Mouse (Mus musculus) limb, embryonic 15.5 days (tissue): Measurements from ENCODE around the gene Nfkb1. TPM values are rescaled to one million over a fixed set of nuclear protein-coding genes. Genes with fewer than 3 reads are reported as not detected.

Experiments
- ATAC-seq: fragments of 200-750 bp; cut with Nextera tagmentation; 2 replicates; pipeline ENCODE4 v1.8.0; 2017; ENCODE audit warnings: low read depth, moderate TSS enrichment; ENCODE audit not compliant: insufficient number of reproducible peaks, low FRiP score, low TSS enrichment
- H3K27ac ChIP-seq: fragments of 300-500 bp; sonication (generic); 2 replicates; pipeline ENCODE4 v1.5.1; 2015; ENCODE audit warnings: moderate library complexity, mild to moderate bottlenecking, inconsistent platforms
- H3K27me3 ChIP-seq: fragments of 300-500 bp; sonication (generic); 2 replicates; pipeline ENCODE4 v1.6.1; 2015; ENCODE audit warnings: inconsistent platforms
- H3K36me3 ChIP-seq: fragments of 300-500 bp; sonication (generic); 2 replicates; pipeline ENCODE4 v1.6.1; 2015; ENCODE audit warnings: inconsistent platforms
- H3K4me1 ChIP-seq: fragments of 300-500 bp; sonication (generic); 2 replicates; pipeline ENCODE4 v1.6.1; 2015; ENCODE audit warnings: inconsistent platforms
- H3K4me2 ChIP-seq: fragments of 300-500 bp; sonication (generic); 2 replicates; pipeline ENCODE4 v1.6.1; 2015; ENCODE audit warnings: mild to moderate bottlenecking, inconsistent platforms
- H3K4me3 ChIP-seq: fragments of 300-500 bp; sonication (generic); 2 replicates; pipeline ENCODE4 v1.5.1; 2015; ENCODE audit warnings: mild to moderate bottlenecking, inconsistent platforms
- H3K9ac ChIP-seq: fragments of 300-500 bp; sonication (generic); 2 replicates; pipeline ENCODE4 v1.6.1; 2015; ENCODE audit warnings: inconsistent platforms
- H3K9me3 ChIP-seq: fragments of 300-500 bp; sonication (generic); 2 replicates; pipeline ENCODE4 v1.6.1; 2016; ENCODE audit warnings: inconsistent platforms
- WGBS: fragments of 180-500 bp; shearing (Covaris S2); methylation state at CpG from one replicate; pipeline ENCODE4 v1.1.7; 2015; 5-methylcytosine and 5-hydroxymethylcytosine counted together
- polyA plus RNA-seq: library from polyadenylated mRNA; unstranded; fragments of >200 nt; fragmentation: Nextera tagmentation; extraction: Ambion mirVana; gene quantifications from 2 replicates; pipeline ENCODE4 v1.2.1, GENCODE M21; 2015

Nfkb1 gene
- polyA plus RNA-seq, 1 experiment from 2014 or later: 18.8 TPM

- H3K36me3 ChIP-seq: peaks cover 88% of the 10 kb centered on the region
- H3K4me1 ChIP-seq: no peaks in the 10 kb centered on the region
- H3K4me3 ChIP-seq: no peak overlapping the region
- no peak overlapping the region for H3K27ac ChIP-seq
- ATAC-seq: no peak
- no peaks in the 10 kb centered on the region for H3K9me3 ChIP-seq
- no peak overlapping the region for H3K4me2 ChIP-seq
- no peaks in the 10 kb centered on the region for H3K27me3 ChIP-seq
- WGBS: 87% methylated on average over 3 of the region's 3 CpGs
- no peak overlapping the region for H3K9ac ChIP-seq
These were observed 77.0 kb downstream of the Nfkb1 start for GRCm38 (mm10) chr3:135614376-135614775.

GRCm38 (mm10) chr3:135610221-135610620 lies 81.1 kb downstream of the Nfkb1 start:
- WGBS: 78% methylated on average over 3 of the region's 3 CpGs
- Histone ChIP-seq H3K4me3 (no peak overlapping the region), H3K36me3 (peaks cover 67% of the 10 kb centered on the region), H3K4me2 (no peak overlapping the region), H3K27ac (no peak overlapping the region), H3K4me1 (no peaks in the 10 kb centered on the region), H3K9me3 (no peaks in the 10 kb centered on the region), H3K9ac (no peak overlapping the region), H3K27me3 (no peaks in the 10 kb centered on the region)
- ATAC-seq: no peak

GRCm38 (mm10) chr3:135607660-135608473 lies 83.5 kb downstream of the Nfkb1 start:
- H3K27me3 ChIP-seq: no peaks in the 10 kb centered on the region
- no peaks in the 10 kb centered on the region for H3K4me1 ChIP-seq
- no peak overlapping the region for H3K4me3 ChIP-seq
- 77% methylated on average over 24 of the region's 24 CpGs for WGBS
- no peak overlapping the region for H3K4me2 ChIP-seq
- no peaks in the 10 kb centered on the region for H3K9me3 ChIP-seq
- no peak overlapping the region for H3K9ac ChIP-seq
- H3K36me3 ChIP-seq: peaks cover 64% of the 10 kb centered on the region
- no peak overlapping the region for H3K27ac ChIP-seq
- ATAC-seq: no peak

GRCm38 (mm10) chr3:135607021-135607420 lies 84.3 kb downstream of the Nfkb1 start:
- ATAC-seq: no peak
- Histone ChIP-seq H3K9me3 (no peaks in the 10 kb centered on the region), H3K27ac (no peak overlapping the region), H3K4me3 (no peak overlapping the region), H3K9ac (no peak overlapping the region), H3K4me2 (no peak overlapping the region), H3K36me3 (peaks cover 64% of the 10 kb centered on the region), H3K27me3 (no peaks in the 10 kb centered on the region), H3K4me1 (no peaks in the 10 kb centered on the region)
- WGBS: 70% methylated on average over 9 of the region's 9 CpGs

DNA sequence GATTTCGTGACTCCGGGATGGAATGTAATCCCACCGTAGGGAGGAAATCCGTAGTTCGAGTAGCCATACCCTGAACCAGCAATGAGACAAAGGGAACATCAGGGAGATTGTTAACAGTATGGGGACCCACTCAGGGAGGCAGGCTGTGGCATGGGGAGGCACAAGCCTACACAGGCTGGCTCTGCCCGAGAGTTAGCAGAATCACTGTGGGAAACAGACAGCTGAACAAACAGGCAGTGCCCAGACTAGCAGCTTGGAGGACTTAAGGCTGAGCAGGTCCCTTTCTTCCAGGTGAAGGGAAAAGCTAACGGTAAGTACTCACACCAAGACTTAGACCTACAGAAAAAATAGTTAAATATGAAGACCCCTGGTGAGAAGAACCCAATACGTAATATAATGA lies 84.8 kb downstream of the Nfkb1 start:
- H3K27me3 ChIP-seq: no peaks in the 10 kb centered on the region
- H3K9me3 ChIP-seq: no peaks in the 10 kb centered on the region
- H3K4me1 ChIP-seq: no peaks in the 10 kb centered on the region
- H3K4me2 ChIP-seq: no peak overlapping the region
- no peak overlapping the region for H3K9ac ChIP-seq
- WGBS: 86% methylated on average over 8 of the region's 8 CpGs
- ATAC-seq: no peak
- no peak overlapping the region for H3K27ac ChIP-seq
- no peak overlapping the region for H3K4me3 ChIP-seq
- peaks cover 64% of the 10 kb centered on the region for H3K36me3 ChIP-seq

DNA sequence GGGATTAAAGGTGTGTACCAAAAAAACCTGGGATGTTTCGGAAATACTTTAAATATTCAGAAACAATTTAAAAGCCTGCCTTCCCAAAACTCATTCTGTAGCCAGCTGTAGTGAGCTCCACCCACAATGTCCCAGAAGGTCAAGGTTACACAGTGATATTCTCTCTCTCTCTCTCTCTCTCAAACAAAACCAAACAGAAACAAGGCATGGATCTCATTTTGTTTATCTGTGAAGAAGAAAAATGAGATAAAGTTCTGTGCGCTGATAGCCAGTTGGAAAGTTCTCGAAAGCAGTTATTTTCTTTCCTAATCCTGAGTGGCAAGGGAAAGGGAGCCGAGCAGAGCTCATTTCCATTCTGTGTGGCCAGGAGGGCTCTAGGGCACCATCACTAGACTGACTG lies 85.9 kb downstream of the Nfkb1 start:
- Histone ChIP-seq H3K27ac (no peak overlapping the region), H3K27me3 (no peaks in the 10 kb centered on the region), H3K36me3 (peaks cover 62% of the 10 kb centered on the region), H3K4me1 (no peaks in the 10 kb centered on the region), H3K9ac (no peak overlapping the region), H3K4me2 (no peak overlapping the region), H3K9me3 (no peaks in the 10 kb centered on the region), H3K4me3 (no peak overlapping the region)
- ATAC-seq: no peak
- WGBS: 85% methylated on average over 4 of the region's 4 CpGs

DNA sequence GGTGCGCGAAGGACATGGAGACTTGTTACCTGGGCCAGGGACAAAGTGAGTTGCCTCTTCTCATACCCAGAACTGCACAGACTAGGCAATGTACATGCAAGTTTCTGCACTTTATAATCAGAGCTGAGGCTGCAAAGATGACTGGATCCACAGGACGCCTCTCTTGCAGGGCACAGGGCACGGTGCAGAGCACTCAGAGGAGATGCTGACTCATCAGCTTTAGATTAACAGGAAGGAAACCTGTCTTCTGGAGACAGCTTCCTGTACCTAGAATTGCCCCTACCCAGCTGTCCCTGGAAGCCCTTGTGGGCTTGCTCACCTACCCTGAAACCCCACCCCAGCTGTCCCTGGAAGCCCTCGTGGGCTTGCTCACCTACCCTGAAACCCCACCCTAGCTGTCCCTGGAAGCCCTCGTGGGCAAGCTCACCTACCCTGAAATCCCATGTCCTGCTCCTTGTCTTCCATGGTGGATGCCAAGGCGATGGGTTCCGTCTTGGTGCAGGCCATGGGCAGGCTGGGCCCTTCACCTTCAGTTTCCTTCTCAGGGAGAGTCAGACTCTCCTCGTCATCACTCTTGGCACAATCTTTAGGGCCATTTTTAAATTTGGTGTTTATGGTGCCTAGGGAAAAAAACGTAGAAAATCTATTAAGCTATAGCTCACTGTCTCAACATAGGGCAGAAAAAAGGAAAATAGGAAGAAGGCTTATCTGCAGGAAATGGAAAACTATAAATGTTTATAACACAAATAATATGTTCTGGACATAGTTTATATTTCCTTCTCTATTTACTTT lies 86.5 kb downstream of the Nfkb1 start:
- Histone ChIP-seq H3K36me3 (peaks cover 61% of the 10 kb centered on the region), H3K27ac (no peak overlapping the region), H3K27me3 (no peaks in the 10 kb centered on the region), H3K9me3 (no peaks in the 10 kb centered on the region), H3K9ac (no peak overlapping the region), H3K4me1 (no peaks in the 10 kb centered on the region), H3K4me2 (no peak overlapping the region), H3K4me3 (no peak overlapping the region)
- 79% methylated on average over 10 of the region's 10 CpGs for WGBS
- ATAC-seq: no peak

DNA sequence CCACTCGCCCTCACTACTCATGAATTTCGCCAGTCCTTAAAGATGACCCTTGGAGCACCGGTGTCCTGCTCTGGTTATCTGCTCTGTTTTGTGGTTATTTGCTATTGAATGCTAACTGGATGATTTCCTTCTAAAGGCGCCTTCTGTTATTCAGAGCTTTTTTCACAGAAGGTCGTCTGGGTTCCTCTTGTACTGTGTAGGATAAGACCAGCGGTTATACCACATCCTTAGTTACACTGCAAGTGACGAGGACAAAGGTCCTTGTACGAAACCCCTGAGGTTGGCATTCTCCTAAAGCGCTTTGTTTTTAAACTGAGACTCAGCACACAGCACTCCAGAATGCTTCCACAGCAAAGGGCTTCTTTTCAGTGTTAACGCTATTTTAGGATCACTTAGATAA lies 88.6 kb downstream of the Nfkb1 start:
- WGBS: 90% methylated on average over 10 of the region's 10 CpGs
- H3K27ac ChIP-seq: no peak overlapping the region
- no peaks in the 10 kb centered on the region for H3K9me3 ChIP-seq
- H3K9ac ChIP-seq: no peak overlapping the region
- peaks cover 54% of the 10 kb centered on the region for H3K36me3 ChIP-seq
- H3K4me1 ChIP-seq: no peaks in the 10 kb centered on the region
- no peak overlapping the region for H3K4me2 ChIP-seq
- no peak for ATAC-seq
- no peaks in the 10 kb centered on the region for H3K27me3 ChIP-seq
- H3K4me3 ChIP-seq: no peak overlapping the region

GRCm38 (mm10) chr3:135598355-135598754 lies 93.0 kb downstream of the Nfkb1 start:
- H3K27ac ChIP-seq: no peak overlapping the region
- no peaks in the 10 kb centered on the region for H3K27me3 ChIP-seq
- peaks cover 62% of the 10 kb centered on the region for H3K36me3 ChIP-seq
- no peaks in the 10 kb centered on the region for H3K4me1 ChIP-seq
- no peak overlapping the region for H3K9ac ChIP-seq
- H3K4me2 ChIP-seq: no peak overlapping the region
- H3K9me3 ChIP-seq: no peaks in the 10 kb centered on the region
- no peak overlapping the region for H3K4me3 ChIP-seq
- no peak for ATAC-seq
- WGBS: 87% methylated on average over 3 of the region's 3 CpGs

DNA sequence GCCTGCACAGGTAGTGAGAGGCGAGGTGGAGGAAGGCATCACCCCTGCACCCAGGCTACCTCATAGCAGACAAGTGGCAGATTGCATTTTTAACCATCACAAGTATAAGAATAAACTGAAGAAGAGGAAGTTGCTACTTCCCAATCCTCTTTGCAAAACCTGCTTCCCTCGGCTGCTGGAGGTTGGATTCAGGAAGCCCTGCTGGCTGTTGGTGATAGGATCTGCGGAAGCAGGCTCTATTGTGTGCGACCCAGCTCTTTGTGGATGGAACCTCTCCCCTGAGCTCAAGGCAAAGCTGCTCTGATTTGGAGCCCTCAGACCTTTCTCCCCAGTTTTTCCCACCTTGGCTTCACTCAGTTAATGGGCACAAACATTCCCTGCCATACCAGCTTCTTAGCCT lies 94.3 kb downstream of the Nfkb1 start:
- 80% methylated on average over 4 of the region's 4 CpGs for WGBS
- H3K4me1 ChIP-seq: peaks cover 4% of the 10 kb centered on the region; the same call in 1 of the 2 replicates
- no peak overlapping the region for H3K9ac ChIP-seq
- H3K27me3 ChIP-seq: no peaks in the 10 kb centered on the region
- peaks cover 62% of the 10 kb centered on the region for H3K36me3 ChIP-seq
- no peak for ATAC-seq
- H3K27ac ChIP-seq: peak overlapping the region; percentile 28; the same call in 1 of the 2 replicates
- no peak overlapping the region for H3K4me3 ChIP-seq
- H3K9me3 ChIP-seq: no peaks in the 10 kb centered on the region
- H3K4me2 ChIP-seq: no peak overlapping the region

DNA sequence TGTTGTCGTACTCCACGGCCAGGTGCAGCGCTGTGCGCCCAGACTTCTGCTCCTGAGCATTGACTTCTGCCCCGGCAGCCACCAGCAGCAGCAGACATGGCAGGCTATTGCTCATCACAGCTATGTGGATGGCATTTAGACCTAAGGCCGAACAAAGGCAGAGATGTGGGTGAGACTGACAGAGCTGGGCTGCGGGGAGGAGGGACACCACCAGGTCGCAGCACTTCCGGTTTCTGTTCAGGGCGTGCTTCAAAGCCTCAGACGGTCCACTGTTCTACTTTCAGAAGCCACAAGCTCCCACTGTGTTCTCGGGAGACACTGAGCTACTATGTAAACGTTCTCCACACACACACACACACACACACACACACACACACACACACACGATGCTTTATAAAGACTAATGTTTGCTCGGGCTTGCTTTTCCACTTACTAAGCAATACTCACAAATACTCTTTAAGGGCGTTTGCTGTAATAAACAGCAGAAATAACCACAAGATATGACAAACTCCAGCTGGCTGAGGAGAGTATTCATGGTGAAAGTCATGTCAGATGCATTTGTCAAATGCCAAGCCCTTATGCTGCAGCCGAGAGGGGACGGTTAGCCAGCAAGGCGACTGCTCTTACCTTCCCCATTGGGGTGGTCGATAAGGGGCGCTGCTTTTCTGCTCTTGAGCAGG lies 97.0 kb downstream of the Nfkb1 start:
- H3K36me3 ChIP-seq: peaks cover 61% of the 10 kb centered on the region
- H3K4me1 ChIP-seq: peaks cover 14% of the 10 kb centered on the region
- H3K4me2 ChIP-seq: no peak overlapping the region
- no peak overlapping the region for H3K27ac ChIP-seq
- WGBS: 79% methylated on average over 21 of the region's 21 CpGs
- no peaks in the 10 kb centered on the region for H3K27me3 ChIP-seq
- H3K9ac ChIP-seq: no peak overlapping the region
- H3K4me3 ChIP-seq: no peak overlapping the region
- H3K9me3 ChIP-seq: no peaks in the 10 kb centered on the region
- ATAC-seq: no peak

- 76% methylated on average over 4 of the region's 4 CpGs for WGBS
- peaks cover 68% of the 10 kb centered on the region for H3K36me3 ChIP-seq
- H3K4me2 ChIP-seq: no peak overlapping the region
- ATAC-seq: no peak
- H3K9me3 ChIP-seq: no peaks in the 10 kb centered on the region
- no peaks in the 10 kb centered on the region for H3K27me3 ChIP-seq
- H3K4me1 ChIP-seq: peaks cover 14% of the 10 kb centered on the region
- H3K4me3 ChIP-seq: no peak overlapping the region
- no peak overlapping the region for H3K27ac ChIP-seq
- H3K9ac ChIP-seq: no peak overlapping the region
These were observed 99.3 kb downstream of the Nfkb1 start for GRCm38 (mm10) chr3:135592011-135592410.
